Mouse (Mus musculus): ENCODE results near the gene Cercam. TPM values are rescaled to one million over a fixed set of nuclear protein-coding genes. Genes with fewer than 3 reads are reported as not detected.

Gene Cercam
- polyA plus RNA-seq, 1 experiment from 2014 or later, result 24.0 TPM

DNA sequence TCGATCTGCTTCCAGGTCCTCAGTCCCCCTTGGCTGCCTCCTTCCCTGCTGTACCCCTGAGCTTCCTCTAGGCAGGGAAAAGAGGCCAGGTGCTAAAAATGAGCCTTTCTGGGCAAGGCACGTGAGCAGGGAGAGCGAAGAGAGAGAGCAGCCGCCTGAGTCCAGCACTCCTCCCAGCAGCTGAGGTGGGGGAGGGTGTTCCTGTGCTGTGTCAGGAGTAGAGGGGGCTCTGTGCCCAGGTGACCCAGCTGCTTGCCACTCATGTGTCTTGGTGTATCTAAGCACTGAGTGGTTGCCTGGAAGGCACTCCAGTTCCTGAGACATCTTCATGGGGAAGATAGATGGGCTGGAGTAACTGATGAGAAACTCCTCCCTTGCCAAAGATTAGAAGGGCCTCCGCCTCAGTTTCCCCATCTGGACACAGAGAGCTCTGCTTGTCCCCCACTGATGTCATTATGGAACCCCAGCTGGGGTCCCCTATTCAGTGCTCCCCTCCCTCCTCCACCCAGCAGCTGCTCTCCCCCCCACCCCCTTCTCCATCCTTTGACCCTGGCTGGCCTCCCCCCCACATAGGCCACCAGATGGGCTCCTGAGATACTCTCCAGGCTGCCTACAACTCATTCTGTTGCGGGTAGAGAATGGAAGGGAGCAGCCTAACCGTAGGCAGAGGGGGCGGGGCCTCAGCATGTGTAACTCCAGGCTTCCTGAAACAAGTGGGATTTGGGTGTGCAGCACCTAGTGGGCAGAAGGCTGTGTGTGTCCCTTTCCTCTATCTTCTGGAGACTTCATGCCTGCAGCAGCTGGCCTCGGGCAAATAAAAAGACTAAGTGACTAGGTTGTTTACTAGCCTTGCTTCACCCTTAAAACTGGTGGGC lies 25.5 kb upstream of the Cercam start:
- peak; percentile 51 for ATAC-seq (ENCODE audit: low FRiP score, low read depth)
- H3K9ac ChIP-seq, result peak overlapping the region; percentile 97
- peak overlapping the region; percentile 69; the same call in 1 of the 2 replicates for H3K4me3 ChIP-seq
- H3K4me1 ChIP-seq, result peaks cover 78% of the 10 kb centered on the region
- peak overlapping the region; percentile 73 for H3K4me2 ChIP-seq (replicated peaks)
- H3K27me3 ChIP-seq (replicated peaks), result no peaks in the 10 kb centered on the region
- H3K9me3 ChIP-seq, result no peaks in the 10 kb centered on the region
- 25% methylated on average over 9 of the region's 9 CpGs for WGBS
- peak overlapping the region; percentile 96 for H3K27ac ChIP-seq
- H3K36me3 ChIP-seq, result peaks cover 23% of the 10 kb centered on the region

GRCm38 (mm10) chr2:29844115-29844514 lies 24.8 kb upstream of the Cercam start:
- no peaks in the 10 kb centered on the region for H3K27me3 ChIP-seq (replicated peaks)
- peak overlapping the region; percentile 69 for H3K4me3 ChIP-seq
- H3K9me3 ChIP-seq, result no peaks in the 10 kb centered on the region
- H3K36me3 ChIP-seq, result peaks cover 23% of the 10 kb centered on the region
- H3K27ac ChIP-seq, result peak overlapping the region; percentile 96
- H3K9ac ChIP-seq, result peak overlapping the region; percentile 97
- ATAC-seq (ENCODE audit: low FRiP score, low read depth), result no peak
- H3K4me1 ChIP-seq, result peaks cover 78% of the 10 kb centered on the region
- peak overlapping the region; percentile 73 for H3K4me2 ChIP-seq (replicated peaks)
- 26% methylated on average over 2 of the region's 2 CpGs for WGBS

DNA sequence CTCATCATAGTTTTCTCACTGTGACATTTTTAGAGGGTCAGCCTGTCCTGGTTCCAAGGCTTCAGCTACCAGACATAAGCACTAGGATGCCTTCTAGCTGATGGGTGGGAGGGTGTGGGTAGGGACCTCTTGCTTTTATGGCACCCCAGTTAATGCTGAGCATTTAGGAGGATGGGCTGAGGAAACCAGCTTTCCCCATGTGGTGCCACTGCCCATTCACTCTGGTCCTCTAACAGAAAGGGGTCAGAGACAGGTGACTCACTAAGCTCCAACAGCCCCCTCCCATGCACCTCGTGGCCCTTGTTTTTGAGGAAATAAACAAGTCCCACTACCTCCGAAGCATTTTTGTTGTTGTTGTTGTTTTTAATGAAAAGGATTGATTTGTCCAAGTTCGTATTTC lies 24.3 kb upstream of the Cercam start:
- 6% methylated on average over 3 of the region's 3 CpGs for WGBS
- Histone ChIP-seq H3K4me1 (peaks cover 78% of the 10 kb centered on the region), H3K4me2 (replicated peaks) (peak overlapping the region; percentile 73), H3K27me3 (replicated peaks) (no peaks in the 10 kb centered on the region), H3K27ac (peak overlapping the region; percentile 96), H3K9ac (peak overlapping the region; percentile 97), H3K9me3 (no peaks in the 10 kb centered on the region), H3K36me3 (peaks cover 23% of the 10 kb centered on the region), H3K4me3 (peak overlapping the region; percentile 69)
- ATAC-seq (ENCODE audit: low FRiP score, low read depth), result no peak

DNA sequence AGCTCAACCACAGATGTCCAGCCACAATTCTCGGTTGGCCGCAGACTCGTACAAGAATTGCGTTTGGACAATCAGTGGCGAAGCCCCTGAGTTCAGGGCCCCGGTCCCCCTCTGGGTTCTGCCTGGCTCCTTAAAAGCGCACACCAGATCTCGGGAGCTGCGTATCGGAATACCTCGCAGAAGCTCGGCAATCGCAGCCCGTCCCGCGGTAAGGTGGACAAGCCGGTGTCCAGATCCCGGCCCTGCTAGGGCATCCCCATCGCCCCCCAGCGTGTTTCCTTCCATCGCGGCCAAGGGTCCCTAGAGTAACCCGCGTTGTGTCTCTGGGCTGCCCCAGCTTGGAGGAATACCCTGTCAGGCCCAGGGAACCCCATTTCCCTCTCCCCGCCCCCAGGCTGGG lies 23.3 kb upstream of the Cercam start:
- Histone ChIP-seq H3K4me1 (peaks cover 76% of the 10 kb centered on the region), H3K36me3 (peaks cover 23% of the 10 kb centered on the region), H3K27me3 (replicated peaks) (no peaks in the 10 kb centered on the region)

DNA sequence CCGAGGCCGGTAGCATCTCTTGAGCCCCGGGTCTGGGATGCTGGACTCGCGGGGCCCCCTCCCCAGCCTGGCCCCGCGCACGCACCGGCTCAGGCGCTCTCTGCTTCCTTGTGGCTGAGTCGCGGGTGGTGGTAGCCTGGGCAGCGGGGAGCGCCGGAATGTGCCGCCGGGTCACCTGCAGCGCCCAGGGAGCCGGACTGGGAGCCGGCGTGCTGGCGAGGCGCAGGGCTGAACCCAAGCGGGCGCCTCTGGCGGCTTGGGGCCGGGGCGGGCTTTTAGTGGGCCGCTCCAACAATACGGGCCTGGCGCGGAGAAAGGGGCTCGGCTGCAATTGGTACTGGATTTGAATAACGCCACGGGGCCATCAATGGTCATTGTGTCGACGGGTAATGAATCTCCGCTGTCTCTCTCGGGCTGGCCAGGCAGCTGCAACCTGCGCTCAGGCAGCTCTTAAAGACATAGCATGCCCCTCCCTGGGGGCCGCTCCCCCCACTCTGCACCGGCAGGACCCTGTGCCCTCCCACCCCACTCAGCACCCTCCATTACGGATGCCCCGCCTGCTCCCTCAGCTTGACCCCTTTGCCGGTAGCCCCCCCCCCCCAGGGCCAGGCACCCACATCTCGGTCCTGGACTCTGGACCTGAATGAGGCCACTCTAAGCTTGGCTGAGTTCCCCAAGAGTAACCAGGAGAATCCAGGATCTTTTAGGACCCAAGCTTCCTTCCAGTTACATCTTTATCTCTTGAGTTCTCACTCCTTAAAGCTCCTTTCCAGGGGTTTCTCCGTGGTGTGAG lies 22.7 kb upstream of the Cercam start:
- H3K27ac ChIP-seq, result peak overlapping the region; percentile 96
- peak; percentile 58 for ATAC-seq (ENCODE audit: low FRiP score, low read depth)
- WGBS, result under 1% methylated on average over 47 of the region's 47 CpGs
- peak overlapping the region; percentile 69 for H3K4me3 ChIP-seq
- H3K36me3 ChIP-seq, result peaks cover 23% of the 10 kb centered on the region
- no peaks in the 10 kb centered on the region for H3K9me3 ChIP-seq
- H3K27me3 ChIP-seq (replicated peaks), result no peaks in the 10 kb centered on the region
- peaks cover 70% of the 10 kb centered on the region for H3K4me1 ChIP-seq
- H3K9ac ChIP-seq, result peak overlapping the region; percentile 97
- peak overlapping the region; percentile 73 for H3K4me2 ChIP-seq (replicated peaks)

More for the DNA sequence above, 23.3 kb upstream of the Cercam start:
- H3K4me3 ChIP-seq, result peak overlapping the region; percentile 69
- WGBS, result 2% methylated on average over 25 of the region's 25 CpGs
- peak overlapping the region; percentile 96 for H3K27ac ChIP-seq
- no peak for ATAC-seq (ENCODE audit: low FRiP score, low read depth)
- H3K9ac ChIP-seq, result peak overlapping the region; percentile 97
- no peaks in the 10 kb centered on the region for H3K9me3 ChIP-seq
- H3K4me2 ChIP-seq (replicated peaks), result peak overlapping the region; percentile 73

- no peak for ATAC-seq (ENCODE audit: low FRiP score, low read depth)
Measured at GRCm38 (mm10) chr2:29846911-29847310, 22.1 kb upstream of the Cercam start.

DNA sequence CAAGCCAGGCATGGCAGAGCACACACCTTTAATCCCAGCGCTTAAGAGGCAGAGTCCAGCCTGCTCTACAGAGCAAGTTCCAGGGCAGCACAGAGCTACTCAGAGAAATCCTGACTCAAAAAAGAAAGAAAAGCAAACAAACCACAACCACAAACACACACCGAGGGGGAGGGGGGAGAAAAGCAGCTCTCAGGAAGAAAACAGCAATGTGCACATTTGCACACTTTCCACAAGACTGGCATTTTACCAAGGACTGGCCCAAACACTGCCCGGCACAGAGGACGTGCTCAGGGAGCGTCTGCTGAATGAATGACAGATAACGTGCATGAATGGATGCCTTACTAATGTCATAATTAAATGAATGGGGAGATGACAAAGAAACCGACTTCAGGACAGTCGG lies 19.9 kb upstream of the Cercam start:
- WGBS, result 43% methylated on average over 8 of the region's 8 CpGs
- H3K9me3 ChIP-seq, result no peaks in the 10 kb centered on the region
- no peak for ATAC-seq (ENCODE audit: low FRiP score, low read depth)
- H3K9ac ChIP-seq, result 0 out of 2 replicates have a peak overlapping the region, but pooled peaks have one; percentile 3
- H3K4me2 ChIP-seq (replicated peaks), result no peak overlapping the region
- H3K27ac ChIP-seq, result no peak overlapping the region
- peaks cover 67% of the 10 kb centered on the region for H3K4me1 ChIP-seq
- H3K36me3 ChIP-seq, result 0 out of 2 replicates have a peak, but pooled peaks cover 6% of the 10 kb centered on the region
- no peaks in the 10 kb centered on the region for H3K27me3 ChIP-seq (replicated peaks)
- H3K4me3 ChIP-seq, result no peak overlapping the region

More at GRCm38 (mm10) chr2:29846911-29847310, 22.1 kb upstream of the Cercam start:
- Histone ChIP-seq H3K4me1 (peaks cover 68% of the 10 kb centered on the region), H3K27me3 (replicated peaks) (no peaks in the 10 kb centered on the region), H3K27ac (peak overlapping the region; percentile 96; the same call in 1 of the 2 replicates), H3K9ac (peak overlapping the region; percentile 97; the same call in 1 of the 2 replicates), H3K4me3 (peak overlapping the region; percentile 69), H3K36me3 (peaks cover 18% of the 10 kb centered on the region), H3K9me3 (no peaks in the 10 kb centered on the region), H3K4me2 (replicated peaks) (peak overlapping the region; percentile 73)
- 13% methylated on average over 3 of the region's 3 CpGs for WGBS

- 21% methylated on average over 5 of the region's 5 CpGs for WGBS
- H3K27me3 ChIP-seq (replicated peaks), result no peaks in the 10 kb centered on the region
- 0 out of 2 replicates have a peak overlapping the region, but pooled peaks have one; percentile 2 for H3K9ac ChIP-seq
- ATAC-seq (ENCODE audit: low FRiP score, low read depth), result no peak
- H3K4me1 ChIP-seq, result peaks cover 63% of the 10 kb centered on the region
- 0 out of 2 replicates have a peak overlapping the region, but pooled peaks have one; percentile 2 for H3K4me2 ChIP-seq (replicated peaks)
- no peaks in the 10 kb centered on the region for H3K36me3 ChIP-seq
- H3K9me3 ChIP-seq, result no peaks in the 10 kb centered on the region
- peak overlapping the region; percentile 11 for H3K27ac ChIP-seq
- no peak overlapping the region for H3K4me3 ChIP-seq
Measured at GRCm38 (mm10) chr2:29849841-29850480, 19.0 kb upstream of the Cercam start.

GRCm38 (mm10) chr2:29852957-29853485 lies 15.9 kb upstream of the Cercam start:
- no peak overlapping the region for H3K9ac ChIP-seq
- no peaks in the 10 kb centered on the region for H3K9me3 ChIP-seq
- 8% methylated on average over 4 of the region's 4 CpGs for WGBS
- peak overlapping the region; percentile 46 for H3K27ac ChIP-seq
- H3K4me3 ChIP-seq, result no peak overlapping the region
- H3K4me2 ChIP-seq (replicated peaks), result no peak overlapping the region; the same call in 1 of the 2 replicates
- H3K27me3 ChIP-seq (replicated peaks), result no peaks in the 10 kb centered on the region
- peaks cover 76% of the 10 kb centered on the region for H3K4me1 ChIP-seq
- H3K36me3 ChIP-seq, result no peaks in the 10 kb centered on the region
- ATAC-seq (ENCODE audit: low FRiP score, low read depth), result no peak

DNA sequence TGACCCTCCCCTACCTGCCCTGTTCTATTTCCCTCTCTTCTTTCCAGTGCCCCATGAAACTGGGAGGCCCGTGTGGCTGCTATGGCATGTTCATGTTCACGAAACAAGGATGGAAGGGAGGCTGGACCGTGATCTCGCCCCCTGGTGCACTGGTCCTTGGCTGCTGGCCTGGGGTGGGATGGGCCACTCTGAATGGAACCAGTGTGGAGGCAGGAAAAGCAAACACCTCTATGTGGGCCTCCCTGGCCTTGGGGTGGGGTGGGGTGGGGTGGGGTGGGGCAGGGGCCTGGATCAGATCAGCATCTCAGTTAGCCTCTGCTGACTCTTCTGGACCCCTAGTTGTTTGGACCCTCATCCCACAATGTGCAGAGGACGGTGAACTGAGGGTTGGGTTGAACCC lies 15.2 kb upstream of the Cercam start:
- WGBS, result 32% methylated on average over 5 of the region's 5 CpGs
- H3K4me2 ChIP-seq (replicated peaks), result no peak overlapping the region
- H3K36me3 ChIP-seq, result no peaks in the 10 kb centered on the region
- no peaks in the 10 kb centered on the region for H3K9me3 ChIP-seq
- H3K27ac ChIP-seq, result peak overlapping the region; percentile 46; the same call in 1 of the 2 replicates
- H3K27me3 ChIP-seq (replicated peaks), result no peaks in the 10 kb centered on the region
- no peak overlapping the region for H3K9ac ChIP-seq
- no peak for ATAC-seq (ENCODE audit: low FRiP score, low read depth)
- peaks cover 75% of the 10 kb centered on the region for H3K4me1 ChIP-seq
- no peak overlapping the region for H3K4me3 ChIP-seq

- Histone ChIP-seq H3K36me3 (no peaks in the 10 kb centered on the region), H3K27me3 (replicated peaks) (no peaks in the 10 kb centered on the region), H3K27ac (peak overlapping the region; percentile 70), H3K9ac (0 out of 2 replicates have a peak overlapping the region, but pooled peaks have one; percentile 0), H3K4me1 (peaks cover 61% of the 10 kb centered on the region), H3K9me3 (no peaks in the 10 kb centered on the region), H3K4me2 (replicated peaks) (0 out of 2 replicates have a peak overlapping the region, but pooled peaks have one; percentile 27), H3K4me3 (no peak overlapping the region)
- WGBS, result 31% methylated on average over 10 of the region's 10 CpGs
- peak; percentile 34; the same call in 1 of the 2 replicates for ATAC-seq (ENCODE audit: low FRiP score, low read depth)
Measured at GRCm38 (mm10) chr2:29855585-29856210, 13.3 kb upstream of the Cercam start.

Measured in neural tube, embryonic 12.5 days (tissue).